Mouse (Mus musculus) midbrain, embryonic 16.5 days (tissue): Measurements from ENCODE around the gene Smarca5. TPM values are rescaled to one million over a fixed set of nuclear protein-coding genes. Genes with fewer than 3 reads are reported as not detected.

Experiments
- polyA plus RNA-seq: library from polyadenylated mRNA; unstranded; fragments of >200 nt; fragmentation: Nextera tagmentation; extraction: Ambion mirVana; gene quantifications from 2 replicates; pipeline ENCODE4 v1.2.1, GENCODE M21; 2015

The Smarca5 gene
- polyA plus RNA-seq, 1 experiment from 2014 or later = 32.8 TPM

Other genes starting within 250 kb of the Smarca5 start
- gene Gypa, start 245.7 kb downstream of the Smarca5 start, polyA plus RNA-seq = 1.7 and 2.7 TPM in 2 replicates
- 0.09 and 0.16 TPM in 2 replicates for gene Frem3, start 128.4 kb downstream of the Smarca5 start, polyA plus RNA-seq
- 6.4 and 7.6 TPM in 2 replicates for gene Gab1, start 141.0 kb upstream of the Smarca5 start, polyA plus RNA-seq